Mouse (Mus musculus): ENCODE data around the gene Kctd12. TPM values are rescaled to one million over a fixed set of nuclear protein-coding genes. Genes with fewer than 3 reads are reported as not detected.
A peak's percentile ranks its signal among the peaks of the same experiment; 100 is the strongest.

Gene Kctd12
- total and polyA plus RNA-seq, 3 experiments: not detected

DNA sequence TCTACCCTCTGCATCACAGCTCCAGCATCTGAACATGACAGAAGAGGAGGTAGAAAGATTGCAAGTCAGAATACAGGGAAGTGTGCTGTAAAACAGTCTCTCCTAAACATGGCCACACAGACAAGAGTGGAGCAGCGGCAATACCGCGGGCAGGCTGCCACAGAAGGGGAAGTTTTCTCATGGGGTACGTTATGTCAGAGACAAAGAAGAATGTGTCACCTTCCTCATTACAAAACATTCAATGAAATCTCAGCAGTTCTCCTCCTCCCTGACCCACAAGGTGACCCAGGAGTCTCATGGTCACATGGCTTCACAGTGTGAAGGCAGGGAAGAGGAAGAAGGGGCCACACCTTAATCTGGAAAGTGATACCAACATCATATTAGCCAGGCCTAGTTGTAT is 25.3 kb upstream of the Kctd12 start:
- Histone ChIP-seq H3K4me1 (ENCODE audit: control insufficient read depth in 1 of 2, insufficient read depth in 2 of 2, low read length in 2 of 2) (no peaks in the 10 kb centered on the region), H3K4me3 (ENCODE audit: control insufficient read depth in 1 of 2, insufficient read depth in 1 of 2, low read depth in 2 of 2, low read length in 2 of 2) (no peak overlapping the region), H3K9ac (ENCODE audit: control insufficient read depth, low read depth, low read length, poor library complexity, severe bottlenecking) (no peak overlapping the region), H3K27me3 (ENCODE audit: control insufficient read depth in 1 of 2, insufficient read depth in 2 of 2, low read length in 2 of 2) (no peaks in the 10 kb centered on the region), H3K79me2 (ENCODE audit: control insufficient read depth, insufficient read depth, low read length, poor library complexity) (no peaks in the 10 kb centered on the region), H3K27ac (ENCODE audit: control insufficient read depth, low read depth, low read length) (no peak overlapping the region), H3K36me3 (ENCODE audit: control insufficient read depth in 1 of 2, insufficient read depth in 2 of 2, low read length in 2 of 2) (peaks cover 0 to 5% of the 10 kb centered on the region in 2 experiments; a peak in 2 of 4 replicates), H3K9me3 (replicated peaks; ENCODE audit: insufficient read depth, low read length) (no peaks in the 10 kb centered on the region)
- no peak for DNase-seq (ENCODE audit: low read depth, low spot score)
- TF ChIP-seq NELFE (IDR thresholded peaks at IDR 0.05; ENCODE audit: low read depth, low read length) (no peak), MEF2A (IDR thresholded peaks at IDR 0.05; ENCODE audit: extremely low read depth, insufficient replicate concordance, low read depth, low read length, poor library complexity, severe bottlenecking) (no peak), POLR2A (IDR thresholded peaks at IDR 0.05; ENCODE audit: control insufficient read depth in 1 of 2, insufficient read depth in 1 of 2, low read depth in 1 of 2, low read length in 2 of 2, poor library complexity in 1 of 2) (no peak), GATA1 (IDR thresholded peaks at IDR 0.05; ENCODE audit: low read depth, low read length) (no peak), KAT2A (conservative IDR thresholded peaks at IDR 0.05; ENCODE audit: low read depth, low read length) (no peak), EP300 (IDR thresholded peaks at IDR 0.05; ENCODE audit: low read depth in 1 of 2, low read length in 2 of 2) (no peak), TAL1 (IDR thresholded peaks at IDR 0.05; ENCODE audit: low read length) (no peak), MYB (IDR thresholded peaks at IDR 0.05; ENCODE audit: low read depth, low read length) (no peak), MXI1 (IDR thresholded peaks at IDR 0.05; ENCODE audit: low read depth, low read length) (no peak), ZC3H11A (IDR thresholded peaks at IDR 0.05; ENCODE audit: low read depth, low read length) (no peak), MAFK (IDR thresholded peaks at IDR 0.05; ENCODE audit: borderline replicate concordance, low read depth, low read length) (no peak), TBP (IDR thresholded peaks at IDR 0.05; ENCODE audit: low read depth, low read length) (no peak), USF1 (IDR thresholded peaks at IDR 0.05; ENCODE audit: low read depth, low read length) (no peak), JUND (IDR thresholded peaks at IDR 0.05; ENCODE audit: low read depth, low read length) (no peak), CHD2 (IDR thresholded peaks at IDR 0.05; ENCODE audit: low read length) (no peak)

DNA sequence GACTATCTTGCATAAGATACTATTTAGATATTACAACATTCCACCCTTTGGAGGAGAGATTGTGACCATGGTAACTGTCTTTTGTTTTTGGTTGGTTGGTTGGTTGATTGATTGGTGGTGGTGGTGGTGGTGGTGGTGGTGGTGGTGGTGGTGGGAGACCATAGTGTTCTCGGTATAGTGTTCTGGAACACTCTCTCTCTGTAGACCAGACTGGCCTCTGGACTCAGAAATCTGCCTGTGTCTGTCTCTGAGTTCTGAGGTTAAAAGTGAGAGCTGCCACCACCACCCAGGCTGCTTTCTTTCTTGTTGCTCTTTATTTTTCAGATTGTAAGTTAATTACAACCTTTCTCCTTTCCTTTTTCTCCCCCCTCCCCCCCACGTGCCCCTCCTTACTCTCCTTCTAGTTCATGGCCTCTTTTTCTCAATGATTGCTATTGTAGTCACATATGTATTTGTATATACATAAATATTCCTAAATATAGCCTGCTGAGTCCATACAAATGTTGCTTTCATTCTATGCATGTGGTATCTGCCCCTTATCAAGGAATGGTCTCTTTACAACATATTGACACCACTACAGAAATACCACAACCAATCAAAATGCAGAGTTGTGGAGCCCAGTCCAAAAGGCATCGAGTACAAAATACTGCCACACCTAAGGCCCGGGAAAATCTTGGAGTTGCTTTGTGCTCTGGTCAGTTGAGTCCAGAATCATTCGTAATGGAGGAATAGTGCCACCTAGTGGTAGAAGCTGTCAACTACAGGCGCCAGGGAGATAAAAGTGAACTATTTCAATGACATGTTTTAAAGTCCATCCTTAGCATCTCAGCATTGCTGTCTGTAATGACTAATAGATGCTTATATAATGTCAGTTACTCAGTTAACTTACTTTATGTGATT is 12.5 kb upstream of the Kctd12 start:
- Histone ChIP-seq H3K4me1 (ENCODE audit: control insufficient read depth in 1 of 2, insufficient read depth in 2 of 2, low read length in 2 of 2) (no peaks in the 10 kb centered on the region), H3K36me3 (ENCODE audit: control insufficient read depth in 1 of 2, insufficient read depth in 2 of 2, low read length in 2 of 2) (no peaks in the 10 kb centered on the region), H3K27ac (ENCODE audit: control insufficient read depth, low read depth, low read length) (no peak overlapping the region), H3K9ac (ENCODE audit: control insufficient read depth, low read depth, low read length, poor library complexity, severe bottlenecking) (no peak overlapping the region), H3K27me3 (ENCODE audit: control insufficient read depth in 1 of 2, insufficient read depth in 2 of 2, low read length in 2 of 2) (no peaks in the 10 kb centered on the region), H3K79me2 (ENCODE audit: control insufficient read depth, insufficient read depth, low read length, poor library complexity) (no peaks in the 10 kb centered on the region), H3K4me3 (ENCODE audit: control insufficient read depth in 1 of 2, insufficient read depth in 1 of 2, low read depth in 2 of 2, low read length in 2 of 2) (no peak overlapping the region), H3K9me3 (replicated peaks; ENCODE audit: insufficient read depth, low read length) (no peaks in the 10 kb centered on the region)
- TF ChIP-seq MXI1 (IDR thresholded peaks at IDR 0.05; ENCODE audit: low read depth, low read length) (no peak), CTCF (IDR thresholded peaks at IDR 0.05 in 2 of 3, conservative IDR thresholded peaks at IDR 0.05 in 1 of 3; ENCODE audit: control insufficient read depth in 1 of 3, insufficient read depth in 1 of 3, low read depth in 2 of 3, low read length in 3 of 3, poor library complexity in 1 of 3, severe bottlenecking in 1 of 3) (peak; percentile 54 to 86 (median 86)), RAD21 (IDR thresholded peaks at IDR 0.05; ENCODE audit: low read depth, low read length) (peak; percentile 93), SMC3 (IDR thresholded peaks at IDR 0.05; ENCODE audit: low read depth, low read length) (peak; percentile 86), ZC3H11A (IDR thresholded peaks at IDR 0.05; ENCODE audit: low read depth, low read length) (peak; percentile 84), ZKSCAN1 (IDR thresholded peaks at IDR 0.05; ENCODE audit: low read depth, low read length) (no peak), POLR2AphosphoS5 (IDR thresholded peaks at IDR 0.05; ENCODE audit: borderline replicate concordance, low read depth, low read length) (no peak), BHLHE40 (IDR thresholded peaks at IDR 0.05; ENCODE audit: borderline replicate concordance, low read depth, low read length) (no peak), USF2 (IDR thresholded peaks at IDR 0.05; ENCODE audit: borderline replicate concordance in 1 of 2, insufficient read depth in 1 of 2, low read depth in 1 of 2, low read length in 2 of 2) (no peak)
- peak; percentile 62 for DNase-seq (ENCODE audit: low read depth, low spot score)
